Mouse (Mus musculus): ENCODE measurements around the gene Adgrl3. TPM values are rescaled to one million over a fixed set of nuclear protein-coding genes. Genes with fewer than 3 reads are reported as not detected.
"Not testable (repeated sequence)": the region's sequence is repeated elsewhere in the genome, so short reads cannot be mapped to it uniquely, and the experiment has no call there.

The Adgrl3 gene
- polyA plus RNA-seq, 1 experiment from 2014 or later, result 48.7 TPM

- Histone ChIP-seq H3K36me3 (no peaks in the 10 kb centered on the region), H3K4me2 (replicated peaks) (no peak overlapping the region), H3K27me3 (no peaks in the 10 kb centered on the region), H3K9ac (no peak overlapping the region), H3K27ac (no peak overlapping the region), H3K4me1 (peaks cover 6% of the 10 kb centered on the region; the same call in 1 of the 2 replicates), H3K4me3 (no peak overlapping the region), H3K9me3 (no peaks in the 10 kb centered on the region)
- WGBS, result 86% methylated on average over 12 of the region's 12 CpGs
- no peak for ATAC-seq (ENCODE audit: insufficient number of reproducible peaks, insufficient read depth, low FRiP score, low TSS enrichment)
Observed at GRCm38 (mm10) chr5:81524532-81524961, 504.6 kb downstream of the Adgrl3 start.

- no peak for ATAC-seq (ENCODE audit: insufficient number of reproducible peaks, insufficient read depth, low FRiP score, low TSS enrichment)
- WGBS, result 89% methylated on average over 2 of the region's 2 CpGs
- Histone ChIP-seq H3K4me2 (replicated peaks) (no peak overlapping the region), H3K9me3 (no peaks in the 10 kb centered on the region), H3K9ac (no peak overlapping the region), H3K4me3 (no peak overlapping the region), H3K4me1 (no peaks in the 10 kb centered on the region), H3K27ac (no peak overlapping the region), H3K36me3 (no peaks in the 10 kb centered on the region), H3K27me3 (no peaks in the 10 kb centered on the region)
Observed at GRCm38 (mm10) chr5:81525326-81525725, 505.4 kb downstream of the Adgrl3 start.

- WGBS, result 81% methylated on average over 4 of the region's 4 CpGs
- Histone ChIP-seq H3K9me3 (no peaks in the 10 kb centered on the region), H3K9ac (no peak overlapping the region), H3K4me3 (no peak overlapping the region), H3K27me3 (no peaks in the 10 kb centered on the region), H3K4me1 (no peaks in the 10 kb centered on the region), H3K4me2 (replicated peaks) (no peak overlapping the region), H3K27ac (no peak overlapping the region), H3K36me3 (no peaks in the 10 kb centered on the region)
- ATAC-seq (ENCODE audit: insufficient number of reproducible peaks, insufficient read depth, low FRiP score, low TSS enrichment), result no peak
Observed at GRCm38 (mm10) chr5:81531639-81532038, 511.7 kb downstream of the Adgrl3 start.

GRCm38 (mm10) chr5:81550211-81550610, 530.3 kb downstream of the Adgrl3 start:
- Histone ChIP-seq H3K9me3 (no peaks in the 10 kb centered on the region), H3K4me2 (replicated peaks) (no peak overlapping the region), H3K27ac (no peak overlapping the region), H3K9ac (no peak overlapping the region), H3K36me3 (no peaks in the 10 kb centered on the region), H3K27me3 (no peaks in the 10 kb centered on the region), H3K4me1 (no peaks in the 10 kb centered on the region), H3K4me3 (no peak overlapping the region)
- ATAC-seq (ENCODE audit: insufficient number of reproducible peaks, insufficient read depth, low FRiP score, low TSS enrichment), result no peak

- H3K4me2 ChIP-seq (replicated peaks); H3K27me3 ChIP-seq; H3K4me3 ChIP-seq; H3K9ac ChIP-seq; H3K36me3 ChIP-seq; H3K4me1 ChIP-seq; ATAC-seq (ENCODE audit: insufficient number of reproducible peaks, insufficient read depth, low FRiP score, low TSS enrichment); H3K27ac ChIP-seq; H3K9me3 ChIP-seq: not testable (repeated sequence)
- 77% methylated on average over 2 of the region's 2 CpGs for WGBS
Observed at GRCm38 (mm10) chr5:81555149-81555548, 535.2 kb downstream of the Adgrl3 start.

- no peak overlapping the region for H3K4me2 ChIP-seq (replicated peaks)
Observed at GRCm38 (mm10) chr5:81556008-81556407, 536.1 kb downstream of the Adgrl3 start.

GRCm38 (mm10) chr5:81558965-81559364, 539.0 kb downstream of the Adgrl3 start:
- Histone ChIP-seq H3K4me3 (no peak overlapping the region), H3K4me2 (replicated peaks) (no peak overlapping the region), H3K4me1 (no peaks in the 10 kb centered on the region), H3K9ac (no peak overlapping the region), H3K9me3 (no peaks in the 10 kb centered on the region), H3K27ac (no peak overlapping the region), H3K36me3 (no peaks in the 10 kb centered on the region), H3K27me3 (no peaks in the 10 kb centered on the region)
- no peak for ATAC-seq (ENCODE audit: insufficient number of reproducible peaks, insufficient read depth, low FRiP score, low TSS enrichment)
- WGBS, result 94% methylated on average over 6 of the region's 6 CpGs

More at GRCm38 (mm10) chr5:81556008-81556407, 536.1 kb downstream of the Adgrl3 start:
- Histone ChIP-seq H3K36me3 (no peaks in the 10 kb centered on the region), H3K4me1 (no peaks in the 10 kb centered on the region), H3K27me3 (no peaks in the 10 kb centered on the region), H3K9me3 (no peaks in the 10 kb centered on the region), H3K9ac (no peak overlapping the region), H3K27ac (no peak overlapping the region), H3K4me3 (no peak overlapping the region)
- ATAC-seq (ENCODE audit: insufficient number of reproducible peaks, insufficient read depth, low FRiP score, low TSS enrichment), result no peak
- WGBS, result 80% methylated on average over 8 of the region's 8 CpGs

GRCm38 (mm10) chr5:81564294-81564693, 544.4 kb downstream of the Adgrl3 start:
- 72% methylated on average over 1 of the region's 1 CpGs for WGBS
- Histone ChIP-seq H3K4me1 (no peaks in the 10 kb centered on the region), H3K36me3 (no peaks in the 10 kb centered on the region), H3K4me3 (no peak overlapping the region), H3K9me3 (no peaks in the 10 kb centered on the region), H3K27me3 (no peaks in the 10 kb centered on the region), H3K9ac (no peak overlapping the region), H3K4me2 (replicated peaks) (no peak overlapping the region), H3K27ac (no peak overlapping the region)
- ATAC-seq (ENCODE audit: insufficient number of reproducible peaks, insufficient read depth, low FRiP score, low TSS enrichment), result no peak

- H3K9me3 ChIP-seq, result no peaks in the 10 kb centered on the region
Observed at GRCm38 (mm10) chr5:81566577-81566976, 546.6 kb downstream of the Adgrl3 start.

GRCm38 (mm10) chr5:81568743-81569142, 548.8 kb downstream of the Adgrl3 start:
- no peak overlapping the region for H3K4me2 ChIP-seq (replicated peaks)
- WGBS, result 81% methylated on average over 1 of the region's 1 CpGs
- H3K27ac ChIP-seq, result no peak overlapping the region
- H3K4me3 ChIP-seq, result no peak overlapping the region
- H3K27me3 ChIP-seq, result no peaks in the 10 kb centered on the region
- no peaks in the 10 kb centered on the region for H3K9me3 ChIP-seq
- H3K4me1 ChIP-seq, result no peaks in the 10 kb centered on the region
- no peak for ATAC-seq (ENCODE audit: insufficient number of reproducible peaks, insufficient read depth, low FRiP score, low TSS enrichment)
- H3K9ac ChIP-seq, result no peak overlapping the region
- H3K36me3 ChIP-seq, result no peaks in the 10 kb centered on the region

More at GRCm38 (mm10) chr5:81566577-81566976, 546.6 kb downstream of the Adgrl3 start:
- no peak overlapping the region for H3K9ac ChIP-seq
- ATAC-seq (ENCODE audit: insufficient number of reproducible peaks, insufficient read depth, low FRiP score, low TSS enrichment), result no peak
- WGBS, result 82% methylated on average over 1 of the region's 1 CpGs
- no peaks in the 10 kb centered on the region for H3K4me1 ChIP-seq
- no peak overlapping the region for H3K4me3 ChIP-seq
- H3K27me3 ChIP-seq, result no peaks in the 10 kb centered on the region
- no peaks in the 10 kb centered on the region for H3K36me3 ChIP-seq
- H3K4me2 ChIP-seq (replicated peaks), result no peak overlapping the region
- no peak overlapping the region for H3K27ac ChIP-seq

GRCm38 (mm10) chr5:81582886-81583285, 562.9 kb downstream of the Adgrl3 start:
- no peak overlapping the region for H3K4me3 ChIP-seq
- H3K27me3 ChIP-seq, result no peaks in the 10 kb centered on the region
- no peak overlapping the region for H3K27ac ChIP-seq
- 88% methylated on average over 5 of the region's 5 CpGs for WGBS
- H3K9me3 ChIP-seq, result no peaks in the 10 kb centered on the region
- no peak for ATAC-seq (ENCODE audit: insufficient number of reproducible peaks, insufficient read depth, low FRiP score, low TSS enrichment)
- no peaks in the 10 kb centered on the region for H3K36me3 ChIP-seq
- no peak overlapping the region for H3K4me2 ChIP-seq (replicated peaks)
- no peak overlapping the region for H3K9ac ChIP-seq
- H3K4me1 ChIP-seq, result no peaks in the 10 kb centered on the region

- Histone ChIP-seq H3K27ac (no peak overlapping the region), H3K27me3 (no peaks in the 10 kb centered on the region), H3K9ac (no peak overlapping the region), H3K4me2 (replicated peaks) (no peak overlapping the region), H3K36me3 (no peaks in the 10 kb centered on the region), H3K4me3 (no peak overlapping the region), H3K4me1 (no peaks in the 10 kb centered on the region), H3K9me3 (no peaks in the 10 kb centered on the region)
- ATAC-seq (ENCODE audit: insufficient number of reproducible peaks, insufficient read depth, low FRiP score, low TSS enrichment), result no peak
- WGBS, result 37% methylated on average over 3 of the region's 3 CpGs
Observed at GRCm38 (mm10) chr5:81583425-81583824, 563.5 kb downstream of the Adgrl3 start.

- no peak overlapping the region for H3K4me3 ChIP-seq
- no peaks in the 10 kb centered on the region for H3K36me3 ChIP-seq
- ATAC-seq (ENCODE audit: insufficient number of reproducible peaks, insufficient read depth, low FRiP score, low TSS enrichment), result no peak
- H3K9ac ChIP-seq, result no peak overlapping the region
- no peaks in the 10 kb centered on the region for H3K4me1 ChIP-seq
- H3K9me3 ChIP-seq, result no peaks in the 10 kb centered on the region
- no peaks in the 10 kb centered on the region for H3K27me3 ChIP-seq
- no peak overlapping the region for H3K4me2 ChIP-seq (replicated peaks)
- 77% methylated on average over 3 of the region's 3 CpGs for WGBS
- no peak overlapping the region for H3K27ac ChIP-seq
Observed at GRCm38 (mm10) chr5:81584945-81585344, 565.0 kb downstream of the Adgrl3 start.
